Mouse (Mus musculus) hindbrain, postnatal 0 days (tissue): ENCODE data around the gene Gm9821. TPM values are rescaled to one million over a fixed set of nuclear protein-coding genes. Genes with fewer than 3 reads are reported as not detected.
A peak's percentile ranks its signal among the peaks of the same experiment; 100 is the strongest.

Experiments
- ATAC-seq: fragments of 200-750 bp; cut with Nextera tagmentation; 2 replicates; pipeline ENCODE4 v1.8.0; 2017; ENCODE audit warnings: mild to moderate bottlenecking, moderate TSS enrichment, moderate library complexity
- DNase-seq: peaks from one replicate; pipeline ENCODE4 v3.0.0-alpha.2; 2015; ENCODE audit warnings: low spot score
- H3K27ac ChIP-seq: fragments of 300-500 bp; sonication (generic); 2 replicates; pipeline ENCODE4 v1.5.1; 2014; ENCODE audit warnings: mild to moderate bottlenecking
- H3K27me3 ChIP-seq: fragments of 300-500 bp; sonication (generic); 2 replicates; pipeline ENCODE4 v1.6.1; 2014; ENCODE audit warnings: low read length, mixed read lengths; ENCODE audit not compliant: insufficient read depth
- H3K36me3 ChIP-seq: fragments of 300-500 bp; sonication (generic); 2 replicates; pipeline ENCODE4 v1.6.1; 2014; ENCODE audit warnings: low read length, mixed read lengths; ENCODE audit not compliant: insufficient read depth
- H3K4me1 ChIP-seq: fragments of 300-500 bp; sonication (generic); 2 replicates; pipeline ENCODE4 v1.6.1; 2014; ENCODE audit warnings: antibody characterized with exemption, low read length, mixed read lengths; ENCODE audit not compliant: insufficient read depth
- H3K4me2 ChIP-seq: fragments of 300-500 bp; sonication (generic); 2 replicates; pipeline ENCODE4 v1.6.1; 2014; ENCODE audit warnings: low read depth, mild to moderate bottlenecking, low read length, moderate library complexity, mixed read lengths
- H3K4me3 ChIP-seq: fragments of 300-500 bp; sonication (generic); 2 replicates; pipeline ENCODE4 v1.5.1; 2014; ENCODE audit warnings: low read length
- H3K9ac ChIP-seq: fragments of 300-500 bp; sonication (generic); replicated peaks from 2 replicates; pipeline ENCODE4 v1.6.1; 2014; ENCODE audit warnings: mild to moderate bottlenecking, low read length, moderate library complexity, mixed read lengths
- H3K9me3 ChIP-seq: fragments of 300-500 bp; sonication (generic); 2 replicates; pipeline ENCODE4 v1.6.1; 2016; ENCODE audit warnings: low read length, mixed read lengths
- CTCF ChIP-seq: IDR thresholded peaks from 2 replicates; pipeline ENCODE4 v1.5.1; 2016; ENCODE audit warnings: antibody characterized with exemption, control low read depth, low read depth
- WGBS: fragments of 180-500 bp; shearing (Covaris S2); extraction: QIAGEN DNeasy Blood & Tissue Kit; methylation state at CpG from one replicate; pipeline ENCODE4 v1.1.7; 2014; 5-methylcytosine and 5-hydroxymethylcytosine counted together
- polyA plus RNA-seq: library from polyadenylated mRNA; unstranded; fragments of >200 nt; fragmentation: Nextera tagmentation; extraction: Ambion mirVana; gene quantifications from 2 replicates; pipeline ENCODE4 v1.2.1, GENCODE M21; 2015
- total RNA-seq: library from RNA; depleted of rRNA; stranded (reverse); fragments of >200 nt; gene quantifications from 2 replicates; pipeline ENCODE4 v1.2.3, GENCODE M21; 2014

Gm9821 gene
- total and polyA plus RNA-seq, 2 experiments from 2014 or later = 0.08 TPM; not detected in 1

- no peaks in the 10 kb centered on the region for H3K9me3 ChIP-seq
- ATAC-seq (peak; percentile 68), DNase-seq (peak; percentile 46)
- peak overlapping the region; percentile 64; the same call in 1 of the 2 replicates for H3K27ac ChIP-seq
- H3K4me1 ChIP-seq = peaks cover 3% of the 10 kb centered on the region; the same call in 1 of the 2 replicates
- no peak overlapping the region for H3K4me3 ChIP-seq
- no peaks in the 10 kb centered on the region; the same call in 1 of the 2 replicates for H3K36me3 ChIP-seq
- H3K27me3 ChIP-seq = no peaks in the 10 kb centered on the region
- H3K4me2 ChIP-seq = no peak overlapping the region
- WGBS = 26% methylated on average over 5 of the region's 5 CpGs
- H3K9ac ChIP-seq = no peak overlapping the region
- no peak for TF ChIP-seq CTCF
Measured at GRCm38 (mm10) chr2:91904618-91905307, 40.7 kb upstream of the Gm9821 start.

- no peak for ATAC-seq
- DNase-seq = no peak
Measured at GRCm38 (mm10) chr2:91906141-91906540, 39.4 kb upstream of the Gm9821 start.

GRCm38 (mm10) chr2:91912616-91913015 is 32.9 kb upstream of the Gm9821 start:
- no peaks in the 10 kb centered on the region for H3K9me3 ChIP-seq
- H3K4me3 ChIP-seq = no peak overlapping the region
- 78% methylated on average over 3 of the region's 3 CpGs for WGBS
- no peak for TF ChIP-seq CTCF
- DNase-seq = no peak
- no peak for ATAC-seq
- H3K4me1 ChIP-seq = no peaks in the 10 kb centered on the region
- no peak overlapping the region for H3K9ac ChIP-seq
- no peaks in the 10 kb centered on the region for H3K27me3 ChIP-seq
- no peak overlapping the region for H3K4me2 ChIP-seq
- H3K36me3 ChIP-seq = peaks cover 46% of the 10 kb centered on the region
- no peak overlapping the region for H3K27ac ChIP-seq

More at GRCm38 (mm10) chr2:91906141-91906540, 39.4 kb upstream of the Gm9821 start:
- Histone ChIP-seq H3K27ac (no peak overlapping the region), H3K4me3 (no peak overlapping the region), H3K36me3 (peaks cover 10% of the 10 kb centered on the region), H3K27me3 (no peaks in the 10 kb centered on the region), H3K4me2 (no peak overlapping the region), H3K4me1 (peaks cover 3% of the 10 kb centered on the region; the same call in 1 of the 2 replicates), H3K9ac (no peak overlapping the region), H3K9me3 (no peaks in the 10 kb centered on the region)
- 87% methylated on average over 2 of the region's 2 CpGs for WGBS
- no peak for TF ChIP-seq CTCF

GRCm38 (mm10) chr2:91913328-91914110 is 32.0 kb upstream of the Gm9821 start:
- H3K27me3 ChIP-seq = no peaks in the 10 kb centered on the region
- no peak for TF ChIP-seq CTCF
- no peak overlapping the region for H3K4me2 ChIP-seq
- no peak for DNase-seq
- H3K4me3 ChIP-seq = no peak overlapping the region
- H3K9me3 ChIP-seq = no peaks in the 10 kb centered on the region
- ATAC-seq = no peak
- 78% methylated on average over 7 of the region's 7 CpGs for WGBS
- H3K9ac ChIP-seq = no peak overlapping the region
- H3K36me3 ChIP-seq = peaks cover 55% of the 10 kb centered on the region
- H3K4me1 ChIP-seq = no peaks in the 10 kb centered on the region
- no peak overlapping the region for H3K27ac ChIP-seq

- TF ChIP-seq CTCF = no peak
- H3K36me3 ChIP-seq = peaks cover 44% of the 10 kb centered on the region
- no peak overlapping the region for H3K27ac ChIP-seq
- H3K4me1 ChIP-seq = no peaks in the 10 kb centered on the region
- H3K4me2 ChIP-seq = no peak overlapping the region
- H3K9me3 ChIP-seq = no peaks in the 10 kb centered on the region
- H3K4me3 ChIP-seq = no peak overlapping the region
- ATAC-seq = no peak
- DNase-seq = no peak
- 91% methylated on average over 7 of the region's 7 CpGs for WGBS
- H3K9ac ChIP-seq = no peak overlapping the region
- no peaks in the 10 kb centered on the region for H3K27me3 ChIP-seq
Measured at GRCm38 (mm10) chr2:91916346-91916977, 29.0 kb upstream of the Gm9821 start.

- DNase-seq = no peak
- Histone ChIP-seq H3K4me1 (peaks cover 3% of the 10 kb centered on the region; the same call in 1 of the 2 replicates), H3K27ac (no peak overlapping the region), H3K9ac (no peak overlapping the region), H3K36me3 (peaks cover 39% of the 10 kb centered on the region), H3K9me3 (no peaks in the 10 kb centered on the region), H3K4me3 (no peak overlapping the region), H3K27me3 (0 out of 2 replicates have a peak, but pooled peaks cover 1% of the 10 kb centered on the region), H3K4me2 (no peak overlapping the region)
- TF ChIP-seq CTCF = no peak
- no peak for ATAC-seq
- WGBS = 84% methylated on average over 7 of the region's 7 CpGs
Measured at GRCm38 (mm10) chr2:91917096-91917495, 28.4 kb upstream of the Gm9821 start.
